Mouse (Mus musculus) bone marrow, adult 2 months (tissue): Measurements from ENCODE around the gene Herc3. TPM values are rescaled to one million over a fixed set of nuclear protein-coding genes. Genes with fewer than 3 reads are reported as not detected.

Source experiments
- H3K27ac ChIP-seq: fragments of 200-500 bp; 2 replicates; pipeline ENCODE4 v1.5.1; 2012; ENCODE audit warnings: low read depth, mild to moderate bottlenecking, control low read depth, inconsistent platforms, low read length; ENCODE audit not compliant: control insufficient read depth, poor library complexity, insufficient read depth
- H3K4me1 ChIP-seq: fragments of 200-500 bp; 2 replicates; pipeline ENCODE4 v1.6.1; 2011; ENCODE audit warnings: low read length; ENCODE audit not compliant: control insufficient read depth, insufficient read depth
- H3K4me3 ChIP-seq: fragments of 200-500 bp; replicated peaks from 2 replicates; pipeline ENCODE3; 2011; ENCODE audit warnings: mild to moderate bottlenecking, low read depth, low read length, control low read depth; ENCODE audit not compliant: control insufficient read depth
- CTCF ChIP-seq: fragments of 200-500 bp; IDR thresholded peaks from 2 replicates; pipeline ENCODE4 v1.5.1; 2011; ENCODE audit warnings: low read length, control low read depth; ENCODE audit not compliant: control insufficient read depth, insufficient read depth
- POLR2A ChIP-seq: fragments of 200-500 bp; IDR thresholded peaks from 2 replicates; pipeline ENCODE4 v1.6.1; 2011; ENCODE audit warnings: low read depth, mild to moderate bottlenecking, control low read depth, low read length, borderline replicate concordance; ENCODE audit not compliant: control insufficient read depth
- WGBS: fragments of 180-500 bp; shearing (Covaris S2); methylation state at CpG from one replicate; pipeline ENCODE4 v1.1.7; 2018; 5-methylcytosine and 5-hydroxymethylcytosine counted together
- polyA plus RNA-seq: library from polyadenylated mRNA; stranded (reverse); fragments of >200 nt; gene quantifications from 2 replicates; pipeline ENCODE4 v1.2.4, GENCODE M21; 2011; ENCODE audit warnings: low replicate concordance; ENCODE audit not compliant: missing spikeins, insufficient read depth, insufficient read length

Herc3 gene
- polyA plus RNA-seq, 1 experiment = 12.3 TPM

DNA sequence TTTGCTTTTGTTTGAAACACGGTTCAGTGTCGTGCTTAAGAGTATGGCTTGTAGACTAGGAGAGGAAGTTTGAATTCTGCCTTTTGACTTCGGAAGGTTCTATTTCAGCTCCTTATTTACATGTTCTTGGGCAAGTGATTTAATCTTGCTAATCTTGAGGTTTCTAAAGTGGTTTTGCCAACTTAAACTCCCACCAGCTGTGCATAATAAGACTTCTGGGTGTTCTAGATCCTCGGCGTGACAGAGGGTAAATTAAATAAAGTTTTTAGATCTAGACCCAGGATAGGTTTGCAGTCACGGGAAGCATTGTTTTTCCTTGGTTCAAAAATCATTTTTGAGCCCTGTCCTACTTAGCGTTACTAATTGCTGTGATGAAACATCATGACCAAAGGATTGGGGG, 3.2 kb downstream of the Herc3 start:
- Histone ChIP-seq H3K4me3 (no peak overlapping the region), H3K27ac (no peak overlapping the region), H3K4me1 (no peaks in the 10 kb centered on the region; the same call in none of the 2 replicates)
- 42% methylated on average over 7 of the region's 7 CpGs for WGBS
- no peak for TF ChIP-seq CTCF
- no peak for TF ChIP-seq POLR2A

DNA sequence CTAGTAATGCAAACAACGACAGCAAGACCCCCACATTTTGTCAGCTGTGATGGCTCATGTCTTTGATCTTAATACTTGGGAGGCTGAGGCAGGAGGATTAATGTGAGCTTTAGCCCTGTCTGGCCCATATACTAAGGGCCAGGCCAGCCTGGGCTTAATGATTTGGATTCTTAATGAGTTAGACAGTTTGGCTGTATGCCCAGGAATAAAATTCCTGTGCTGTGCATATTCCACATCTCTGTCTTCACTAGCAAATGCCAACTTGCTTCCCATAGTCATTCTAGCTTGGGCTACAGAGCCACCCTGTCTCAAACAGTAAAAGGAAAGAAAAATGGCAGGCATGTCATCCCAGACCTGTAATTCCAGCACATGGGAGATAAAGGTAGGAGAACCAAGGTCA, 4.3 kb downstream of the Herc3 start:
- Histone ChIP-seq H3K4me1 (no peaks in the 10 kb centered on the region; the same call in none of the 2 replicates), H3K4me3 (no peak overlapping the region), H3K27ac (no peak overlapping the region)
- WGBS = 85% methylated on average over 1 of the region's 1 CpGs
- TF ChIP-seq CTCF = no peak
- TF ChIP-seq POLR2A = no peak

DNA sequence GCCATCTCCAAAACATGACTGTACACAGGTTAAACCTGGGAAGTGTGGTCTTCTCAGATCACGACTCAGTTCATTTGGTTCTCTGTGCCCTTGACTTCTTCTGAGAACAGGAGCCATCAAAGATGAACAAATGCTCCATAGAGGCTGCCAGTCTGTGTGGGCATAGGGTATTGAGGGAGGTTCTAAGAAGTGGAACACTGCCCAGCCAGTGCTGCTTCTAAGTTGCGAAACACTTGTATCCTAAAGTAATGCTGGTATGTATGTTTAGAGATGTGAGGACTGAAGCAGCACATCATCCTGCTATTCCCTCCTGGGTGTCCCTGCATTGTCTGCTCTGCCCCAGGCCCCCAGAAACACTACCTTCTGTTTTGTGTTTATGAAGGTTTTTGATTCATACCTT, 5.2 kb downstream of the Herc3 start:
- TF ChIP-seq CTCF = no peak
- no peak for TF ChIP-seq POLR2A
- H3K27ac ChIP-seq = no peak overlapping the region
- 81% methylated on average over 2 of the region's 2 CpGs for WGBS
- no peak overlapping the region for H3K4me3 ChIP-seq
- H3K4me1 ChIP-seq = no peaks in the 10 kb centered on the region; the same call in 1 of the 2 replicates

DNA sequence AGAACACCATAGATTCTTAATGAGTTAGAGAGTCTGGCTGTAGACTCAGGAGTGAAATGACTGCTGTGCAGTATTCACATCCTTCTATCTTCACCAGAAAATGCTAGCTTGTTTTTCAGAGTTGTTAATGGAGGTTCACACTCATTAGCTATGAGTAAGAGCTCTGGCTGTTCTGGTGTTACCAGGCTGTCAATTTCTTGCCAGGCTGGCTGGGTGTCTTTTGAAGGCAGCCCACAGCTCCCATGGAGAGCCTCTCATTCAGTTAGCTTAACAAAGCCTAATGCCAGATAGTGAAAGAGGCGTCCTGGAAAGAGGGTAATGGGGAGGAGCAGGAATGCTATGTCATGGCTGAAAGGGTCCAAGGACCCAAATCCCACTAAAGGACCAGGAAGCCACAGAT, 6.7 kb downstream of the Herc3 start:
- WGBS = 67% methylated on average over 1 of the region's 1 CpGs
- H3K27ac ChIP-seq = no peak overlapping the region
- no peaks in the 10 kb centered on the region for H3K4me1 ChIP-seq
- TF ChIP-seq POLR2A (no peak), CTCF (no peak)
- H3K4me3 ChIP-seq = no peak overlapping the region

DNA sequence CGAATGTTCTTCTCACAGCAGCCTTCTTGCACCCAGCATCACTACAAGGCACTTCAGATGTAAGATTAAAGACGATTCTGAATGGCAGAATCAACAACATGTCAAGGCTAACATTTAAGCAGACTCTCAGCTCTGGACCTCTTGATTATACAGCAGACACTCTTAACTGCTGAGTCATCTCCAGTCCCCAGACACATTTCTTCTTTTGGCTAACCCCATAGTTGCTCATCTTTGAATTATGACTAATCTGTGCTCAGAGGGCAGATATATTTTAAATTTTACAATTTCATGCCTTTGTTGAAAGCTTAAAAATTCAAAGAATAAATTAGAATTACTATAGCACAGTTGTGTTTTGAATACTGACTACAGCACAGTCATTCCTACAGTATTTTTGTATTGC, 9.9 kb downstream of the Herc3 start:
- TF ChIP-seq POLR2A = no peak
- no peak overlapping the region for H3K4me3 ChIP-seq
- 66% methylated on average over 2 of the region's 2 CpGs for WGBS
- no peak overlapping the region for H3K27ac ChIP-seq
- H3K4me1 ChIP-seq = no peaks in the 10 kb centered on the region

DNA sequence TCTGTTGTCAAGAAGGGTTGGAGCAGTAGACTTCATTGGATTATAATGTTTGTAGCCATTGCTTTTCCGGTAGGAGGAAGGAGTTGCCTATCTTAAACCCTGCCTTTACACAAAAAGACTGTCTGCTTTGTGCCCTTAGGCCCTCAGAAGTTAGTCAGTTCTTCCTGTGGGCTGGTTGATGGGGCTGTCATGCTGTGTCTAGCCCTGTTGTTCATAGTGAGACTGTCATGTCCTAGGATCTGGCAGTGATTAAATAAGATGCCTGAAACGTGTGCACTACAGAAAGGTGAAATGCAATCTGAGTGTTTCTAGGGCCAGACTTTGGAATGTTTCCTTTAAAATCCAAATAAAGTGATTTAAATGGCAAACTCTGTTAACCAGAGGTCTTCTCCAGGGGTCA, 10.9 kb downstream of the Herc3 start:
- 80% methylated on average over 2 of the region's 2 CpGs for WGBS

DNA sequence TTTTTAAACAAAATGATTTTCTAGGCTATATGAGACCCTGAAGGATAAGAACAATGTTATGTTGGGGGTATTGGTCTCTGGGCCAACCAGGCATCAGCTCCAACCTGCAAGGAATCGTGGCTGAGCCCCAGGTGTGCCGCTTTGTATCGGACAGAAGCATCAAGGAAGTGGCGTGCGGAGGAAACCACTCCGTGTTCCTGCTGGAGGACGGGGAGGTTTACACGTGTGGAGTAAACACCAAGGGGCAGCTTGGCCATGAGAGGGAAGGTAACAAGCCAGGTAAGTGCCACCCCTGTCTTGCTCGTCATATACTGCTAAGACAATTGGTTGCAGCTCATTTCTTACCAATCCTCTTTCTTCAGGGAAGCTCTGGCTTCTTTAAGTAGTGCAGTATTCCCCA, 12.3 kb downstream of the Herc3 start:
- WGBS = 71% methylated on average over 9 of the region's 9 CpGs
- no peaks in the 10 kb centered on the region for H3K4me1 ChIP-seq
- no peak overlapping the region for H3K27ac ChIP-seq
- no peak for TF ChIP-seq POLR2A
- H3K4me3 ChIP-seq = no peak overlapping the region

More for the DNA sequence above, 10.9 kb downstream of the Herc3 start:
- Histone ChIP-seq H3K27ac (no peak overlapping the region), H3K4me3 (no peak overlapping the region), H3K4me1 (no peaks in the 10 kb centered on the region)
- TF ChIP-seq POLR2A = no peak
- TF ChIP-seq CTCF = no peak

DNA sequence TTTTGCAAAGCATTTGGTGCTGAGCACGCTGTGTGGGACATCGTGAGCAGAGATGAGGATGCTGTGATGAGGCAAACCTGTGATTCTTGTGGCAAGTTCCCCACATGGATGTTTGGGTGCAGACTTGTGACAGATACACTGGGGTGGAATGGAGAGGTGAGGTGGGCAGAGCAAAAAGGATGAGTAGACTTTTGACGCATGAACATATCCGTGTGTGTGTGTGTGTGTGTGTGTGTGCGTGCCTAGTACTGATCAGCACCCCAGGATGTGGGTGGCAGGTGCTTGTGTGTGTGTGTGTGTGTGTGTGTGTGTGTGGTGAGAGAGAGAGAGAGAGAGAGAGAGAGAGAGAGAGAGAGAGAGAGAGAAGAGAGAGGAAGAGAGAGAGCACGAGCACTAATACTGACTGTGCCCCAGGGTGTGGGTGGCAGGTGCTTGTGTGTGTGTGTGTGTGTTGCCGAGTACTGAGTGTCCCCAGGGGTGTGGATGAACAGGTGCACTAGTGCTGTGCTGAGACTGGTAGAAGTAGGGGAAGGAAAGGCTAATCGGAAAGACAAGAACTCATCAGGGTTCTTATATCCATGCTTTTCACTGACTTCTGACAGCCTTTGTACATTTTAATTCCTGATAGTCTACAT, 13.0 kb downstream of the Herc3 start:
- no peak overlapping the region for H3K27ac ChIP-seq
- H3K4me1 ChIP-seq = no peaks in the 10 kb centered on the region
- no peak overlapping the region for H3K4me3 ChIP-seq
- WGBS = 76% methylated on average over 8 of the region's 8 CpGs
- TF ChIP-seq CTCF = no peak
- TF ChIP-seq POLR2A = no peak
